Mouse (Mus musculus) heart, embryonic 12.5 days (tissue): ENCODE measurements around the gene Hsd11b1. TPM values are rescaled to one million over a fixed set of nuclear protein-coding genes. Genes with fewer than 3 reads are reported as not detected.
"Not testable (repeated sequence)": the region's sequence is repeated elsewhere in the genome, so short reads cannot be mapped to it uniquely, and the experiment has no call there.

Experiments used
- ATAC-seq: fragments of 200-750 bp; cut with Nextera tagmentation; 2 replicates; pipeline ENCODE4 v1.8.0; 2017; ENCODE audit warnings: moderate TSS enrichment, moderate library complexity; ENCODE audit not compliant: insufficient number of reproducible peaks, low FRiP score
- H3K27ac ChIP-seq: fragments of 300-500 bp; sonication (generic); 2 replicates; pipeline ENCODE4 v1.5.1; 2016; ENCODE audit warnings: mild to moderate bottlenecking, moderate library complexity; ENCODE audit not compliant: poor library complexity, severe bottlenecking
- H3K27me3 ChIP-seq: fragments of 300-500 bp; sonication (generic); replicated peaks from 2 replicates; pipeline ENCODE4 v1.6.1; 2016; ENCODE audit warnings: mild to moderate bottlenecking, moderate library complexity
- H3K36me3 ChIP-seq: fragments of 300-500 bp; sonication (generic); 2 replicates; pipeline ENCODE4 v1.6.1; 2016; ENCODE audit warnings: mild to moderate bottlenecking, moderate library complexity
- H3K4me1 ChIP-seq: fragments of 300-500 bp; sonication (generic); replicated peaks from 2 replicates; pipeline ENCODE4 v1.6.1; 2016; ENCODE audit warnings: mild to moderate bottlenecking
- H3K4me2 ChIP-seq: fragments of 300-500 bp; sonication (generic); 2 replicates; pipeline ENCODE4 v1.6.1; 2016; ENCODE audit warnings: mild to moderate bottlenecking, moderate library complexity
- H3K4me3 ChIP-seq: fragments of 300-500 bp; sonication (generic); 2 replicates; pipeline ENCODE4 v1.5.1; 2016; ENCODE audit warnings: mild to moderate bottlenecking
- H3K9ac ChIP-seq: fragments of 300-500 bp; sonication (generic); 2 replicates; pipeline ENCODE4 v1.6.1; 2016; ENCODE audit warnings: mild to moderate bottlenecking, moderate library complexity
- H3K9me3 ChIP-seq: fragments of 300-500 bp; sonication (generic); replicated peaks from 2 replicates; pipeline ENCODE4 v1.6.1; 2016; ENCODE audit warnings: mild to moderate bottlenecking, moderate library complexity
- WGBS: fragments of 180-500 bp; shearing (Covaris S2); methylation state at CpG from one replicate; pipeline ENCODE4 v1.1.7; 2016; 5-methylcytosine and 5-hydroxymethylcytosine counted together
- polyA plus RNA-seq: library from polyadenylated mRNA; unstranded; fragments of >200 nt; fragmentation: Nextera tagmentation; extraction: Ambion mirVana; gene quantifications from 2 replicates; pipeline ENCODE4 v1.2.1, GENCODE M21; 2016

Hsd11b1 gene
- polyA plus RNA-seq, 1 experiment from 2014 or later, result 1.5 TPM

DNA sequence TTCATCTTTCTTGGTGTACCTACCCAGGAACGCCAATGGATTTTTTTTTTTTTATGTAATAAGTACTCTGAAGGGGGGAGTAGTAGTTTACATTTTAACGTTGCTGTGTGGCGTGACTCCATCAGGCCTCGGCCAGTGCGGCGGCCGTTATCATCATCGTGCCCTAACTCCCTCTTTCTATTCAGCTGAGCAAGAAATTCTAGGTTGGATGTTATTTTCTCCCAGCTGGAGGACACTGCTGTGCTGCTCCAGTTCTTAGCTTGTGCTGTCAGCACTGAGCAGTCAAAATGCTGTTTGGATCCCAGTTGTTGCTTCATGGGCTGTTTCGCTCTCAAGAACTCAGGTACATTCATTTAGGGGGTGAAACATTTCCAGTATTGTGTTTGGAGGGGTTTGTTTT lies 4.3 kb downstream of the Hsd11b1 start:
- H3K27ac ChIP-seq, result no peak overlapping the region
- H3K36me3 ChIP-seq, result no peaks in the 10 kb centered on the region
- peaks cover 25% of the 10 kb centered on the region for H3K4me1 ChIP-seq
- WGBS, result 72% methylated on average over 9 of the region's 9 CpGs
- H3K4me3 ChIP-seq, result no peak overlapping the region
- no peak for ATAC-seq
- H3K4me2 ChIP-seq, result no peak overlapping the region
- H3K9ac ChIP-seq, result no peak overlapping the region
- no peaks in the 10 kb centered on the region for H3K27me3 ChIP-seq
- no peaks in the 10 kb centered on the region for H3K9me3 ChIP-seq

DNA sequence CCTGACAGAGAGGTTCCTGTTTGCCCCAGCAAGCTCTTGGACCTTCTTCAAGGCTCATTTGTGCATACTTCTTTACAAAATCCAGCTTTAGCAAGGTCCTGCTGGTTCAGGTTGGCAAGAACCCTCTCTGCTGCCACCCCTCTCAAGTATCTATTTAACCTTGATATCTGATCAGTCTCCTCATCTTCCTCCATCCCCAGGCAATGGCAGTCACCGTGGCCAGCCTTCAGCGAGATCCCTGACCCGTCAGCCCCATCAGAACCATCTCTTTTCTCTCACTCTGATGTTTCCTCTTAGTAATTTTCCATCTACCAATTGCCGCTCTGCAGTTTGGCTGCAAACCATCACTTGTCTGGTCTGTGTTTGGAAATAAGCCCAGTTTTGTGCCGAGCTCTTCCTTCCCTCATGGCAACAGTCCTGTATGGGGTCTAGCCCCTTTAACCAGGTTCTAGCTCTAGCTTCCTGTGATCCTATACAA lies 7.2 kb downstream of the Hsd11b1 start:
- Histone ChIP-seq H3K4me2 (no peak overlapping the region), H3K36me3 (no peaks in the 10 kb centered on the region), H3K9me3 (no peaks in the 10 kb centered on the region), H3K9ac (0 out of 2 replicates have a peak overlapping the region, but pooled peaks have one; percentile 22), H3K4me3 (no peak overlapping the region), H3K27me3 (no peaks in the 10 kb centered on the region), H3K27ac (no peak overlapping the region), H3K4me1 (peaks cover 8% of the 10 kb centered on the region)
- WGBS, result 38% methylated on average over 5 of the region's 5 CpGs
- ATAC-seq, result no peak

DNA sequence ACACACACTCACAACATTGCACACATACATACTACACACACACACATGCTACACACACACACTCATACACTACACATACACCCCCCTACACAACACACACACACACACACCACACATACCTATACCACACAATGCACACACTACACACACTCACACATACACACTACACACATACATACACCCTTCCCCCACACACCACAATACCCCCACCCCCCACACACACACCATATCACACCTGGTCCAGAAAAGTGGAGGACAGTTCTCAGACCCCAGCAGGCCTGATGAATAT lies 7.6 kb downstream of the Hsd11b1 start:
- 0 out of 2 replicates have a peak overlapping the region, but pooled peaks have one; percentile 22 for H3K9ac ChIP-seq
- H3K27ac ChIP-seq, result no peak overlapping the region
- no peaks in the 10 kb centered on the region for H3K27me3 ChIP-seq
- H3K9me3 ChIP-seq, result no peaks in the 10 kb centered on the region
- ATAC-seq, result no peak
- peaks cover 8% of the 10 kb centered on the region; the same call in 1 of the 2 replicates for H3K4me1 ChIP-seq
- H3K36me3 ChIP-seq, result no peaks in the 10 kb centered on the region
- no peak overlapping the region for H3K4me2 ChIP-seq
- H3K4me3 ChIP-seq, result no peak overlapping the region

- ATAC-seq, result no peak
- Histone ChIP-seq H3K27me3 (no peaks in the 10 kb centered on the region; the same call in 1 of the 2 replicates), H3K27ac (no peak overlapping the region; the same call in 1 of the 2 replicates), H3K9me3 (no peaks in the 10 kb centered on the region), H3K4me2 (no peak overlapping the region), H3K4me3 (no peak overlapping the region), H3K36me3 (no peaks in the 10 kb centered on the region), H3K9ac (0 out of 2 replicates have a peak overlapping the region, but pooled peaks have one; percentile 22), H3K4me1 (peaks cover 8% of the 10 kb centered on the region; the same call in 1 of the 2 replicates)
- 27% methylated on average over 3 of the region's 3 CpGs for WGBS
Observed at GRCm38 (mm10) chr1:193255488-193256288, 8.2 kb downstream of the Hsd11b1 start.

GRCm38 (mm10) chr1:193255032-193255431 lies 8.8 kb downstream of the Hsd11b1 start:
- Histone ChIP-seq H3K4me1 (peaks cover 8% of the 10 kb centered on the region; the same call in 1 of the 2 replicates), H3K4me2 (no peak overlapping the region), H3K36me3 (no peaks in the 10 kb centered on the region), H3K9ac (no peak overlapping the region), H3K4me3 (no peak overlapping the region), H3K27me3 (no peaks in the 10 kb centered on the region; the same call in 1 of the 2 replicates), H3K9me3 (no peaks in the 10 kb centered on the region), H3K27ac (no peak overlapping the region)
- 53% methylated on average over 8 of the region's 8 CpGs for WGBS
- ATAC-seq, result no peak

GRCm38 (mm10) chr1:193253895-193254294 lies 10.0 kb downstream of the Hsd11b1 start:
- not testable (repeated sequence) for H3K4me3 ChIP-seq, H3K9me3 ChIP-seq, H3K9ac ChIP-seq, H3K4me1 ChIP-seq, H3K4me2 ChIP-seq, H3K27me3 ChIP-seq, H3K27ac ChIP-seq, H3K36me3 ChIP-seq, ATAC-seq
- 74% methylated on average over 3 of the region's 3 CpGs for WGBS

DNA sequence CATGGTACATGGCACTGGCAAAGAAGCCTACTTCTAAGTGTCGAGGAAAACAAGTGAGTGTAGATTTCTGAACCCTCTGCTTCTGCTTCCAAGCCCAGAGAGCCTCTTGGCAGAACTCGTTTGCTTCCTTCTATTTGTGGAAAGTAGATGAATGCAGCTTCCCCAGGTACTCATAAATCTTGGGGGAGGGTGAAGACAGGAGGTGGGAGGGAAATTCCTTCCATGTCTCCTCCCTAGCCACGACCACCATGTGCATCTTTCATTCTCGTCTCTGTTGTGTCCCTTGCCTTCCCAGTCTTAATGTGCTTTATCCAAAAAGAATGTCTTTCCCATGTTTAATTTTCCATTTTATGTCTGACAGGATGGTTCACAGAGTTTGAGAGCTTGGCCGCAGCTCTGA lies 11.3 kb downstream of the Hsd11b1 start:
- H3K4me1 ChIP-seq, result peaks cover 8% of the 10 kb centered on the region; the same call in 1 of the 2 replicates
- H3K4me2 ChIP-seq, result no peak overlapping the region
- H3K27ac ChIP-seq, result no peak overlapping the region
- no peaks in the 10 kb centered on the region for H3K36me3 ChIP-seq
- ATAC-seq, result no peak
- no peaks in the 10 kb centered on the region; the same call in 1 of the 2 replicates for H3K27me3 ChIP-seq
- no peak overlapping the region for H3K9ac ChIP-seq
- WGBS, result 33% methylated on average over 5 of the region's 5 CpGs
- H3K9me3 ChIP-seq, result no peaks in the 10 kb centered on the region
- H3K4me3 ChIP-seq, result no peak overlapping the region

DNA sequence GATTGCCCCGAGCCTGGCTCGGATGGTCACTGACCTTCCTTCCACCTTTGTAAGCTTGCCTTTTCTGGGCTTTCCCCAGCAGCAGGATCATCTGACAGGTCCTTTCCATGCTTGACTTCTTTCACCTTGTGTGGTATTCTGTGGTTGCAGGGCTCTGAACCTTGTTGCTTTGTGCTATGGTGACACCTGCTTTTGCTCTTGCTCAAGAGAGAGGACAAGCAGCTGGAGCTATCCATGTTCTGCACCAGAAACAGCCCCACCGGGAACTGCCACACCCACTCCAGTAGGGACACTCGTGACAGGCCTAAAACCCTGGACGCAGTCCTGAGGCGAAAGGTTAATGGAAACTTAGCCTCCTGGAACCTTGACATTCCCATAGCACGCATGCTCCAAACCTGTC lies 12.5 kb downstream of the Hsd11b1 start:
- WGBS, result 75% methylated on average over 7 of the region's 7 CpGs
- no peaks in the 10 kb centered on the region for H3K36me3 ChIP-seq

GRCm38 (mm10) chr1:193250026-193250425 lies 13.8 kb downstream of the Hsd11b1 start:
- Histone ChIP-seq H3K9ac (no peak overlapping the region), H3K27ac (no peak overlapping the region), H3K4me1 (0 out of 2 replicates have a peak, but pooled peaks cover 7% of the 10 kb centered on the region), H3K9me3 (no peaks in the 10 kb centered on the region), H3K27me3 (no peaks in the 10 kb centered on the region; the same call in 1 of the 2 replicates), H3K4me2 (no peak overlapping the region), H3K36me3 (no peaks in the 10 kb centered on the region), H3K4me3 (no peak overlapping the region)
- whole genome bisulfite sequencing, result 85% methylated on average over 2 of the region's 2 CpGs
- no peak for ATAC-seq

More for the DNA sequence above, 12.5 kb downstream of the Hsd11b1 start:
- Histone ChIP-seq H3K27me3 (no peaks in the 10 kb centered on the region; the same call in 1 of the 2 replicates), H3K9me3 (no peaks in the 10 kb centered on the region), H3K4me2 (no peak overlapping the region), H3K27ac (no peak overlapping the region), H3K9ac (no peak overlapping the region), H3K4me3 (no peak overlapping the region), H3K4me1 (peaks cover 8% of the 10 kb centered on the region; the same call in 1 of the 2 replicates)
- no peak for ATAC-seq

DNA sequence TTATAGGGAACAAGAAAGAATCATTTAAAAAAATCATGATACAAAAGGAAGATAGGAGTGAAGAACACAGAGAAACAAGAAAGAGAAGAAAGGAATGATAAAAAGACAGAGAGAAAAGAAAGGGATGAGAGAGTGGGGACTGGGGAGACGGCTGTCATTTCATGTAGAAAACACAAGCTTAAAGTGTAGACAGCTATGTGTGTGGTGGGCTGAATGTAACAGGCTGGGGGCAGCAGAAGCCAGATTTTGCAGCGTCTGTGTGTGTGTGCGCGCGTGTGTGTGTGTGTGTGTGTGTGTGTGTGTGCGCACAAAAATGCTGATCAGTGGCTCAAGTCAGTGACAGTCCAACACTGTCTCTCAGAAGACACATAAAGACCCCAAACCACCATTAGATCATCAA lies 19.6 kb downstream of the Hsd11b1 start:
- peaks cover 9% of the 10 kb centered on the region for H3K4me1 ChIP-seq
- H3K27ac ChIP-seq, result peak overlapping the region; percentile 25; the same call in 1 of the 2 replicates
- H3K9me3 ChIP-seq, result no peaks in the 10 kb centered on the region
- no peak for ATAC-seq
- H3K4me3 ChIP-seq, result no peak overlapping the region
- 61% methylated on average over 6 of the region's 6 CpGs for WGBS
- H3K9ac ChIP-seq, result no peak overlapping the region
- no peaks in the 10 kb centered on the region for H3K36me3 ChIP-seq
- no peak overlapping the region for H3K4me2 ChIP-seq
- H3K27me3 ChIP-seq, result no peaks in the 10 kb centered on the region

DNA sequence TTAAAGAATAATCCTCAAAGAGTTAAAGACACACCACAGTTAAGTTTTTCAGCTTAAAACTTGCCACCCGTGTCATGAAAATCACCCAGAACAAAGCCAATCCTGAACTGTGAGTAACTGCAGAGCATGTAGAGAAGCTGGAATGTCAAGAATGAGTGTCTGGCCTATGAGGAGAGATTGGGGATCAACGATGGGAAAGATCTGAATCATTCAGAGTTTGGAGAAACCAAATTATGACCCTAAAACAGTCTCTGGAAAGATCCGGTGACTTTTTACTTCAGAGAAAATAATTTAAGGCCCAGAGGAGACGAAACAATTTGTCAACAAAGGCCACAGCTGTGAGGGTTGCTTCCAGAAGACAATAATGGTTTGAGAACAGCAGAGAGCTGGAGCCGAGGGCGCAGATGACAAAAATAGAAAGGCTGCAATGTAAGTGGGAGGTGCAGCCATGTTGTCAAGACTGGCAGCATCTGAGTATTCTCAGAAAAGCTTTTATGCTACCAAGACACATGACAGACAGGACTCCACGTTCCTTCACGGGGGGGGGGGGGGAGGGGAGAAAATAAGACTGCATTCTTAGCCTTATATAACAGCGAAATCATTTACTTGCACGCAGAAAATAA lies 20.2 kb downstream of the Hsd11b1 start:
- ATAC-seq, result peak; percentile 61; the same call in 1 of the 2 replicates
- Histone ChIP-seq H3K27me3 (no peaks in the 10 kb centered on the region), H3K4me1 (peaks cover 9% of the 10 kb centered on the region), H3K9ac (no peak overlapping the region), H3K36me3 (no peaks in the 10 kb centered on the region), H3K27ac (peak overlapping the region; percentile 76), H3K9me3 (no peaks in the 10 kb centered on the region), H3K4me2 (no peak overlapping the region; the same call in 1 of the 2 replicates), H3K4me3 (no peak overlapping the region)
- WGBS, result 39% methylated on average over 10 of the region's 10 CpGs
